ENCODE assay signal across 8 mouse cellular contexts in the genomic region with DNA sequence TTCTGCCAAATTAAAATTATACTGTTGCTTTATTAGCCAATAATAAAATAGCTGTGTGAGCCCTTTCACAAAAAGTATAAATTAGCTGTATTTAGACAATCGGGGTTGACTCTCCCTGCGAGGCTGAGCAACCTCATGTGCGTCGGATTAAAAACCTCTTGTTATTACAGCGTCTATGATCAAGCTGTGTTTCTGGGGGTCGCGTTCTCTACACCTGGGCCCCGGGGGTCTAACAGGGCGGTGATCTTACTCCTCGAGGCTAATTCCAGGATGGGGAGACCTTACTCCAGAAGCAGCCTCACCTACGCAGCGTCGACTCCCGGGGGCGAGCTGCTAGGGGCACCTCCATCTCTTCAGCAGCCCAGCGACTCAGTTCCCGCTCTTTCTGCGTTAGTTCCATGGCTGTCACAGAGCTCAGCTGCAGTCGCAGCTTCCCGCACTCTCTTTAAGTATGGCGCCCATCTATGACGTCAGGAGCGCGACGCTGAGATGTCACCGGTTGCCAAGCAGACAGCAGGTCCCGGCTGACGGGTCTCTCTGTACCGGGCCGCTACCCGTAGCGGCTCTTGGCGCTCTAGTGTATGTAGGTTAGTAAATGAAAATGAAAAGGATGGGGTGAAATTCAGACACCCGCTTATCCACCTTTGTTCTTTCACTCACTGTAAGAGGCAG. TPM values are rescaled to one million over a fixed set of nuclear protein-coding genes. Genes with fewer than 3 reads are reported as not detected.
DNase-seq lines count a peak whose midpoint lies in the region; ATAC-seq and TF ChIP-seq lines count a peak whose summit lies in the region.

A gene (minus strand): TSS at position 466 of the 672 bp plus-strand sequence.

- peak within 1 kb of the TSS; percentile 79 for H3K4me2 ChIP-seq in forebrain, embryonic 14.5 days (ENCODE audit: low read length)

- no peak within 1 kb of the TSS for H3K27ac ChIP-seq in ES-Bruce4 (ENCODE audit: insufficient read depth, low read length)
- H3K27ac ChIP-seq in forebrain, embryonic 14.5 days (ENCODE audit: low read depth, low read length): peak within 1 kb of the TSS; percentile 63; the same call in 1 of the 2 replicates

- intact Hi-C loops in heart, postnatal 25 days (cut with DNase I): loop anchor here (5.0 kb wide), 2 partner anchors 63 to 77 kb away; a partner anchor contains a TSS

- peak within 1 kb of the TSS; percentile 24 for H3K9ac ChIP-seq in ES-Bruce4 (ENCODE audit: low read depth, poor library complexity, severe bottlenecking)
- peak within 1 kb of the TSS; percentile 74 for H3K9ac ChIP-seq in forebrain, embryonic 14.5 days (ENCODE audit: low read length)

- H3K4me1 ChIP-seq in ES-Bruce4 (ENCODE audit: control insufficient read depth, insufficient read depth, low read length): no peaks in the 10 kb centered on the region
- peaks cover 3% of the 10 kb centered on the region; the same call in 1 of the 2 replicates for H3K4me1 ChIP-seq in forebrain, embryonic 14.5 days (ENCODE audit: control insufficient read depth, insufficient read depth, low read length)
- H3K4me1 ChIP-seq in lung, adult 2 months (ENCODE audit: control insufficient read depth, insufficient read depth, low read length): no peaks in the 10 kb centered on the region; the same call in 1 of the 2 replicates

- WGBS in forebrain, embryonic 14.5 days: under 1% methylated on average over 34 of the region's 34 CpGs
- under 1% methylated on average over 34 of the region's 34 CpGs for WGBS in lung, adult 2 months

- TF ChIP-seq CTCF in ES-Bruce4 (IDR thresholded peaks at IDR 0.05; ENCODE audit: low read depth, low read length): no peak
- TF ChIP-seq CTCF in lung, adult 2 months (IDR thresholded peaks at IDR 0.05; ENCODE audit: insufficient read depth, low read length): no peak

- no peaks in the 10 kb centered on the region; the same call in 1 of the 2 replicates for H3K36me3 ChIP-seq in ES-Bruce4 (ENCODE audit: control insufficient read depth, insufficient read depth, low read length, poor library complexity, severe bottlenecking)
- peaks cover 21% of the 10 kb centered on the region for H3K36me3 ChIP-seq in forebrain, embryonic 14.5 days (ENCODE audit: control insufficient read depth, insufficient read depth, low read length)

- TF ChIP-seq EP300 in ES-Bruce4 (IDR thresholded peaks at IDR 0.05; ENCODE audit: insufficient read depth, low read depth, low read length): no peak

- TF ChIP-seq POLR2A in ES-Bruce4 (IDR thresholded peaks at IDR 0.05; ENCODE audit: insufficient read depth, low read length): no peak
- no peak for TF ChIP-seq POLR2A in lung, adult 2 months (IDR thresholded peaks at IDR 0.05; ENCODE audit: borderline replicate concordance, extremely low read depth, low read depth, low read length)

- peak within 1 kb of the TSS; percentile 70 for H3K4me3 ChIP-seq in ES-Bruce4 (ENCODE audit: low read depth, low read length)
- H3K4me3 ChIP-seq in forebrain, embryonic 14.5 days (ENCODE audit: low read depth, low read length): peak within 1 kb of the TSS; percentile 55
- peak within 1 kb of the TSS; percentile 78 for H3K4me3 ChIP-seq in lung, adult 2 months (replicated peaks; ENCODE audit: extremely low read depth, low read depth, low read length)

- peak; percentile 97 for DNase-seq in forebrain, embryonic 14.5 days (ENCODE audit: low spot score)
- peak; percentile 72 for DNase-seq in heart, postnatal 25 days (ENCODE audit: low spot score)
- DNase-seq in layer of hippocampus, adult 18-20 months (ENCODE audit: low spot score in 2 of 2): peak; percentile 84 to 95
- DNase-seq in lung, adult 2 months: peak; percentile 92
- peak; percentile 74 to 82 for DNase-seq in thymus, adult 18-20 months

- no peaks in the 10 kb centered on the region for H3K9me3 ChIP-seq in ES-Bruce4 (replicated peaks; ENCODE audit: control insufficient read depth, insufficient read depth, low read length, poor library complexity, severe bottlenecking)
- no peaks in the 10 kb centered on the region for H3K9me3 ChIP-seq in forebrain, embryonic 14.5 days (replicated peaks; ENCODE audit: control insufficient read depth, low read length)

- no peaks in the 10 kb centered on the region for H3K27me3 ChIP-seq in ES-Bruce4 (ENCODE audit: control insufficient read depth, insufficient read depth, low read length, poor library complexity, severe bottlenecking)
- no peaks in the 10 kb centered on the region for H3K27me3 ChIP-seq in forebrain, embryonic 14.5 days (replicated peaks; ENCODE audit: control insufficient read depth, insufficient read depth, low read length)

- peak; percentile 87; the same call in 1 of the 2 replicates for ATAC-seq in cerebellum, adult (ENCODE audit: insufficient number of reproducible peaks, low FRiP score, low TSS enrichment)
- peak; percentile 97 for ATAC-seq in forebrain, embryonic 14.5 days
- peak; percentile 97 for ATAC-seq in neutrophil, adult 5-6 weeks (ENCODE audit: extremely low read depth, insufficient number of reproducible peaks, low FRiP score, poor library complexity, severe bottlenecking)

RNA-seq across cellular contexts. Expression of the gene that starts here (rescaled TPM):
- polyA plus RNA-seq in ES-Bruce4 (2011; ENCODE audit: insufficient read depth, insufficient read length, low read depth, missing spikeins): 16.9 and 17.8 TPM in 2 replicates
- 32.9 and 35.8 TPM in 2 replicates for polyA plus RNA-seq in forebrain, embryonic 14.5 days (2014; fragmentation: Nextera tagmentation; extraction: Ambion mirVana)
- 1 to 10 TPM; 4.3 TPM for total RNA-seq in heart, postnatal 25 days (2021)
- 1 to 10 TPM; 4.6 to 5.4 TPM for total RNA-seq in layer of hippocampus, adult 18-20 months (2021)
- polyA plus RNA-seq in lung, adult 2 months (2012; rRNA removed): 9.9 and 13.0 TPM in 2 replicates
- 22.8 and 29.9 TPM in 2 replicates for total RNA-seq in neutrophil, adult 5-6 weeks (2017)
